Mouse (Mus musculus) CH12.LX (cell line): Measurements from ENCODE around the gene Olfr551. TPM values are rescaled to one million over a fixed set of nuclear protein-coding genes. Genes with fewer than 3 reads are reported as not detected.

ENCODE experiments used
- DNase-seq: peaks from one replicate; pipeline ENCODE4 v3.0.0-alpha.2; 2013; ENCODE audit errors: extremely low read depth
- H3K27ac ChIP-seq: 2 replicates; pipeline ENCODE4 v1.5.1; 2012; ENCODE audit warnings: low read depth, mild to moderate bottlenecking, control low read depth, moderate library complexity; ENCODE audit not compliant: insufficient read depth
- H3K27me3 ChIP-seq: replicated peaks from 2 replicates; pipeline ENCODE3; 2012; ENCODE audit warnings: inconsistent platforms
- H3K36me3 ChIP-seq, 2 experiments: replicated peaks in 1 of 2; 2 replicates each; pipeline versions ENCODE3 to v1.6.1; 2012; ENCODE audit warnings: inconsistent platforms in 1 of 2, low read length in 1 of 2, mild to moderate bottlenecking in 1 of 2, mixed read lengths in 1 of 2, moderate library complexity in 1 of 2; ENCODE audit not compliant: control insufficient read depth in 1 of 2, insufficient read depth in 1 of 2
- H3K4me1 ChIP-seq, 2 experiments: 2 replicates each; pipeline ENCODE4 v1.6.1; 2012; ENCODE audit warnings: inconsistent platforms in 1 of 2, moderate library complexity in 1 of 2; ENCODE audit not compliant: insufficient read depth in 2 of 2, control insufficient read depth in 1 of 2
- H3K4me2 ChIP-seq: 2 replicates; pipeline ENCODE4 v1.6.1; 2012; ENCODE audit warnings: low read depth, mild to moderate bottlenecking, control low read depth; ENCODE audit not compliant: poor library complexity, insufficient read depth, severe bottlenecking
- H3K4me3 ChIP-seq, 3 experiments: fragments of 150-350 bp in 1 of 3; sonication (generic) in 1 of 3; replicated peaks in 1 of 3; 2 replicates each; pipeline versions ENCODE3 to v1.5.1; 2011 to 2012; ENCODE audit warnings: low read depth in 2 of 3, low read length in 2 of 3, mild to moderate bottlenecking in 2 of 3, moderate library complexity in 2 of 3, control low read depth in 1 of 3, improper control_type of control experiment in 1 of 3, inconsistent platforms in 1 of 3, mixed read lengths in 1 of 3; ENCODE audit not compliant: poor library complexity in 1 of 3
- H3K79me2 ChIP-seq: replicated peaks from 2 replicates; pipeline ENCODE4 v1.6.1; 2012; ENCODE audit warnings: mild to moderate bottlenecking, moderate library complexity; ENCODE audit not compliant: control insufficient read depth, poor library complexity, insufficient read depth, severe bottlenecking; ENCODE audit errors: extremely low read depth
- H3K9ac ChIP-seq: 2 replicates; pipeline ENCODE4 v1.6.1; 2012; ENCODE audit warnings: low read depth, mild to moderate bottlenecking, control low read depth, moderate library complexity; ENCODE audit not compliant: insufficient read depth
- H3K9me3 ChIP-seq: replicated peaks from 2 replicates; pipeline ENCODE3; 2012; ENCODE audit warnings: low read length, inconsistent platforms, mixed read lengths
- BHLHE40 ChIP-seq: IDR thresholded peaks from 2 replicates; pipeline ENCODE4 v1.6.1; 2011; ENCODE audit warnings: mild to moderate bottlenecking, low read depth, low read length, improper control_type of control experiment
- ELF1 ChIP-seq: IDR thresholded peaks from 2 replicates; pipeline ENCODE4 v1.6.1; 2014; ENCODE audit warnings: low read depth, mild to moderate bottlenecking, inconsistent platforms, low read length, improper control_type of control experiment
- EP300 ChIP-seq: IDR thresholded peaks from 2 replicates; pipeline ENCODE4 v1.6.1; 2011; ENCODE audit warnings: low read length, improper control_type of control experiment
- ETS1 ChIP-seq: conservative IDR thresholded peaks from 2 replicates; pipeline ENCODE4 v1.6.1; 2012; ENCODE audit warnings: low read depth, mild to moderate bottlenecking, inconsistent platforms, low read length, improper control_type of control experiment, moderate library complexity
- IRF4 ChIP-seq: IDR thresholded peaks from 2 replicates; pipeline ENCODE4 v1.6.1; 2014; ENCODE audit warnings: low read depth, mild to moderate bottlenecking, inconsistent platforms, low read length, improper control_type of control experiment
- JUND ChIP-seq: conservative IDR thresholded peaks from 2 replicates; pipeline ENCODE4 v1.6.1; 2011; ENCODE audit warnings: low read depth, low read length, improper control_type of control experiment
- KAT2A ChIP-seq: IDR thresholded peaks from 2 replicates; pipeline ENCODE4 v1.6.1; 2012; ENCODE audit warnings: low read length, improper control_type of control experiment, inconsistent platforms; ENCODE audit not compliant: insufficient replicate concordance
- MAFK ChIP-seq: IDR thresholded peaks from 2 replicates; pipeline ENCODE4 v1.6.1; 2011; ENCODE audit warnings: low read length, improper control_type of control experiment; ENCODE audit not compliant: insufficient replicate concordance
- MAX ChIP-seq: IDR thresholded peaks from 2 replicates; pipeline ENCODE4 v1.6.1; 2011; ENCODE audit warnings: low read length, improper control_type of control experiment
- POLR2AphosphoS2 ChIP-seq: IDR thresholded peaks from 2 replicates; pipeline ENCODE4 v1.6.1; 2011; ENCODE audit warnings: low read depth, low read length, improper control_type of control experiment
- SIN3A ChIP-seq: IDR thresholded peaks from 2 replicates; pipeline ENCODE4 v1.6.1; 2012; ENCODE audit warnings: low read length, improper control_type of control experiment, inconsistent platforms
- TBP ChIP-seq: conservative IDR thresholded peaks from 2 replicates; pipeline ENCODE4 v1.6.1; 2011; ENCODE audit warnings: low read depth, low read length, improper control_type of control experiment
- ZC3H11A ChIP-seq: IDR thresholded peaks from 2 replicates; pipeline ENCODE4 v1.6.1; 2012; ENCODE audit warnings: low read depth, mild to moderate bottlenecking, inconsistent platforms, low read length, improper control_type of control experiment
- ZMIZ1 ChIP-seq: IDR thresholded peaks from 2 replicates; pipeline ENCODE4 v1.6.1; 2012; ENCODE audit warnings: low read depth, mild to moderate bottlenecking, inconsistent platforms, low read length, improper control_type of control experiment
- dilution Hi-C: fragments of 300-500 bp; cut with MboI; formaldehyde crosslinking; loops from 2 replicates; pipeline ENCODE4 v1.14.3; 2020; ENCODE audit warnings: low sequenced_read_pairs; ENCODE audit not compliant: extremely low pct_unique_long_range_greater_than_20kb, extremely low pct_ligation_motif_present
- in situ Hi-C: fragments of 300-500 bp; cut with MboI; formaldehyde crosslinking; loops from 3 replicates; pipeline ENCODE4 v1.14.3; 2019; ENCODE audit warnings: low sequenced_read_pairs, low pct_ligation_motif_present, low pct_unique_long_range_greater_than_20kb, mixed read lengths
- polyA plus RNA-seq: library from polyadenylated mRNA; unstranded; fragments of >175 nt; gene quantifications from 2 replicates; pipeline ENCODE4 v1.2.1, GENCODE M21; 2012; ENCODE audit warnings: low read depth; ENCODE audit not compliant: insufficient read length
- total RNA-seq, 2 experiments: library from RNA; depleted of rRNA; stranded (reverse); fragments of 300-350 nt in 1 of 2; fragments of >200 nt in 1 of 2; gene quantifications; 2 replicates each; pipeline ENCODE4 v1.2.3; 2012 to 2014

Gene Olfr551
- total and polyA plus RNA-seq, 3 experiments: not detected

- TF ChIP-seq JUND: no peak
- peak; percentile 81 for TF ChIP-seq IRF4
- no peak; the same call in 1 of the 2 replicates for TF ChIP-seq MAX
- 0 out of 2 replicates have a peak, but pooled peaks have one; percentile 38 for TF ChIP-seq TBP
- no peak; the same call in 1 of the 2 replicates for TF ChIP-seq ETS1
- TF ChIP-seq SIN3A: peak; percentile 58
- TF ChIP-seq MAFK: 0 out of 2 replicates have a peak, but pooled peaks have one; percentile 12
- no peak for TF ChIP-seq KAT2A
- TF ChIP-seq ZC3H11A: no peak
Observed at GRCm38 (mm10) chr7:102564999-102565997, 26.4 kb downstream of the Olfr551 start, which contains the start of gene Trim21 (continued).

- H3K27me3 ChIP-seq: no peaks in the 10 kb centered on the region
- no peak for TF ChIP-seq POLR2AphosphoS2
- TF ChIP-seq EP300: 0 out of 2 replicates have a peak, but pooled peaks have one; percentile 7
- TF ChIP-seq BHLHE40: peak; percentile 34; the same call in 1 of the 2 replicates
- in situ Hi-C loops (no loop called here), dilution Hi-C loops (no loop called here)
- no peak overlapping the region for H3K27ac ChIP-seq
- H3K9ac ChIP-seq: no peak overlapping the region
- H3K36me3 ChIP-seq: peaks cover 0 to 2% of the 10 kb centered on the region in 2 experiments
- peak; percentile 14 for DNase-seq
- no peaks in the 10 kb centered on the region for H3K9me3 ChIP-seq
- H3K79me2 ChIP-seq: no peaks in the 10 kb centered on the region
- H3K4me2 ChIP-seq: peak overlapping the region; percentile 72
- peaks cover 6 to 10% of the 10 kb centered on the region in 2 experiments for H3K4me1 ChIP-seq
- H3K4me3 ChIP-seq: no peak overlapping the region
Observed at GRCm38 (mm10) chr7:102553279-102553678, 38.4 kb downstream of the Olfr551 start.

GRCm38 (mm10) chr7:102549570-102549969 lies 42.1 kb downstream of the Olfr551 start, which contains the start of gene Olfr549:
Gene Olfr549, plus strand, starts transcription at chr7:102549870.
- H3K4me3 ChIP-seq: no peak within 1 kb of the TSS
- no peak for TF ChIP-seq POLR2AphosphoS2
- no peak for TF ChIP-seq ELF1
- TF ChIP-seq ZMIZ1: no peak
- dilution Hi-C loops: no loop called here
- H3K27ac ChIP-seq: no peak within 1 kb of the TSS
- DNase-seq: no peak
- no peaks in the 10 kb centered on the region for H3K9me3 ChIP-seq
- no peak within 1 kb of the TSS for H3K9ac ChIP-seq
- H3K79me2 ChIP-seq: no peaks in the 10 kb centered on the region
- H3K36me3 ChIP-seq: no peaks in the 10 kb centered on the region
- in situ Hi-C loops: no loop called here
- H3K27me3 ChIP-seq: no peaks in the 10 kb centered on the region
- H3K4me2 ChIP-seq: no peak within 1 kb of the TSS
- peaks cover 6 to 10% of the 10 kb centered on the region in 2 experiments for H3K4me1 ChIP-seq
